Mouse (Mus musculus): Measurements from ENCODE around the gene Arhgap17. TPM values are rescaled to one million over a fixed set of nuclear protein-coding genes. Genes with fewer than 3 reads are reported as not detected.

Arhgap17 gene
- total and polyA plus RNA-seq, 3 experiments: 10.0 to 17.0 (median 14.6) TPM

DNA sequence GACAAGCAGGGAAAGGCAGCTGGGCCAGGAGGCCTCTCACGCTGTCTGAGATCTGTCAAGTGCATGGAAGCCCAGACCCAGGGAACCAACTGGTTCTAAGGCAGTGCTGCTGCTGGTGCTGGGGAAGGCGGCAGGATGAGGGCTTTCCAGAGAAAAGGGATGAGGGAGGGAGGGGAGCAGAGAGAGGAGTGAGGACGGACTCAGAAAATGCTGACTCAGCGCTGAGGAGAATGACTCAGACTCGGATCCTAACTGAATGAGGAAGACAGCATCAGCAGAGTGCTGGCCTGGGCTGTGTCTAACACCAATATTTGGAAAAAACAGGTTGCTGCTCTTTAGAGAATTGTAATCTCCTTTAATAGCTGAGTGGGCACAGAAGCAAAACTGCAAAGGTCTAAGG lies 57.9 kb downstream of the Arhgap17 start:
- Histone ChIP-seq H3K79me2 (replicated peaks; ENCODE audit: control insufficient read depth, insufficient read depth, low read length) (no peaks in the 10 kb centered on the region), H3K4me1 (ENCODE audit: control insufficient read depth, insufficient read depth, low read length) (no peaks in the 10 kb centered on the region), H3K36me3 (ENCODE audit: control insufficient read depth, insufficient read depth, low read length) (no peaks in the 10 kb centered on the region), H3K4me3 (no peak overlapping the region), H3K27me3 (ENCODE audit: control insufficient read depth, insufficient read depth, low read length) (no peaks in the 10 kb centered on the region), H3K9ac (ENCODE audit: low read depth, low read length) (no peak overlapping the region), H3K27ac (no peak overlapping the region)
- intact Hi-C loops (cut with DNase I): no loop called here
- TF ChIP-seq CTCF (IDR thresholded peaks at IDR 0.05): no peak
- no peak for TF ChIP-seq EP300 (IDR thresholded peaks at IDR 0.05; ENCODE audit: insufficient read depth, low read depth, low read length)
- no peak for TF ChIP-seq POLR2A (IDR thresholded peaks at IDR 0.05; ENCODE audit: insufficient read depth, low read depth, low read length)
- DNase-seq: no peak
- WGBS: 74% methylated on average over 5 of the region's 5 CpGs

DNA sequence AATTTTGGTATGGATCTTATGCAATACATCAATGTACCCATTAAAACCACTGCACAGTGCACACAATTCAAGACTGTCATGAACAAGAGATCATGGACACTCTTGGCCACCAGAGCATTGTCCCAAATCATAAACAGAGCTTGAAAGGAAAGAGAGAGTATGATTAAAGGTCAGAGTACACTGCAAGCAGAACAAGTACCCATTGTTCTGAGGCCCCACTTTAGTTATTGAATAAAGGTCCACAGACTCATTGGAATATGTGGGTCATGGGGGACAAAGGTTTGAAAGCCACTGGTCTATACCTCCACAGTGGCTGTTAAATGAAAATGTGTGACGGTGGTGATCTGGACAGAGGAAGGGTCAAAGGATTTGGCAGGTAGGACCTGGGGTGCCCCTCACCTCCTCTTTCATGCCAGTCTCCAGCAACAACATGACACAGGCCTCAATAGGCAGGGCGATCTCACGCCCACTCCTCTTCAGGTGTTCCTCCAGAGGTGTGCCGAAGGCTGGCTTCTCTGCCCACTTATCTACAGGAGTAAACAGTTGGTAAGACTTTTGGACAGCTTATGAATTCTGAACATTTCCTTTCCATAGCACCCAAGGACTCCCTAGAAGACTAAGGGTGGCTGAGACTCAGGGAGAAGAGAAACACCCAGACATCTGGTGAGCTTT lies 61.7 kb downstream of the Arhgap17 start:
- H3K4me1 ChIP-seq (ENCODE audit: control insufficient read depth, insufficient read depth, low read length): no peaks in the 10 kb centered on the region
- WGBS: 97% methylated on average over 4 of the region's 4 CpGs
- no peaks in the 10 kb centered on the region for H3K79me2 ChIP-seq (replicated peaks; ENCODE audit: control insufficient read depth, insufficient read depth, low read length)
- no peak for TF ChIP-seq POLR2A (IDR thresholded peaks at IDR 0.05; ENCODE audit: insufficient read depth, low read depth, low read length)
- no peak for TF ChIP-seq EP300 (IDR thresholded peaks at IDR 0.05; ENCODE audit: insufficient read depth, low read depth, low read length)
- TF ChIP-seq CTCF (IDR thresholded peaks at IDR 0.05): no peak
- H3K27me3 ChIP-seq (ENCODE audit: control insufficient read depth, insufficient read depth, low read length): no peaks in the 10 kb centered on the region
- H3K36me3 ChIP-seq (ENCODE audit: control insufficient read depth, insufficient read depth, low read length): no peaks in the 10 kb centered on the region
- no peak overlapping the region for H3K27ac ChIP-seq
- H3K9ac ChIP-seq (ENCODE audit: low read depth, low read length): no peak overlapping the region
- no peak for DNase-seq
- no peak overlapping the region for H3K4me3 ChIP-seq
- intact Hi-C loops (cut with DNase I): no loop called here

DNA sequence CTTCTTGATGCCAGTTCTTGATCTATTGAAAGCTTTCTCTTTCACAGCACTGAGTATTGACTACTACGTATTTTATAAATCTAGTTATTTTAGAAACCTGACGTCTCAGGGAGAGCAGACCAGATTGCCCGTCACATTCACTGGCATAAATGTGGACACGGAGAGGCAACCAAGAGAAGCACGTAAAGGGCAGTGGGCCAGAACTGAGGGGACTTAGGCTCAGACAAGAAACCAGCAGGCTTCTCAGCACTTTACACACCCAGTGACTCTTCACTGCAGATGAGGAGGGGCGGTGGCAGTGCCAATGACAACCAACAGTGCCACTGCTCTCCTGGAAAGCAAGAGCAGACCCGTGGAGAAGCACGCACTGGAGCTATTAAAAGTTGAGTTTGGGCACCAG lies 62.5 kb downstream of the Arhgap17 start:
- Histone ChIP-seq H3K27ac (no peak overlapping the region), H3K27me3 (ENCODE audit: control insufficient read depth, insufficient read depth, low read length) (no peaks in the 10 kb centered on the region), H3K4me3 (no peak overlapping the region), H3K9ac (ENCODE audit: low read depth, low read length) (no peak overlapping the region), H3K36me3 (ENCODE audit: control insufficient read depth, insufficient read depth, low read length) (no peaks in the 10 kb centered on the region), H3K4me1 (ENCODE audit: control insufficient read depth, insufficient read depth, low read length) (no peaks in the 10 kb centered on the region), H3K79me2 (replicated peaks; ENCODE audit: control insufficient read depth, insufficient read depth, low read length) (no peaks in the 10 kb centered on the region)
- intact Hi-C loops (cut with DNase I): no loop called here
- DNase-seq: no peak
- TF ChIP-seq CTCF (IDR thresholded peaks at IDR 0.05) (no peak), EP300 (IDR thresholded peaks at IDR 0.05; ENCODE audit: insufficient read depth, low read depth, low read length) (no peak), POLR2A (IDR thresholded peaks at IDR 0.05; ENCODE audit: insufficient read depth, low read depth, low read length) (no peak)
- WGBS: 95% methylated on average over 8 of the region's 8 CpGs

DNA sequence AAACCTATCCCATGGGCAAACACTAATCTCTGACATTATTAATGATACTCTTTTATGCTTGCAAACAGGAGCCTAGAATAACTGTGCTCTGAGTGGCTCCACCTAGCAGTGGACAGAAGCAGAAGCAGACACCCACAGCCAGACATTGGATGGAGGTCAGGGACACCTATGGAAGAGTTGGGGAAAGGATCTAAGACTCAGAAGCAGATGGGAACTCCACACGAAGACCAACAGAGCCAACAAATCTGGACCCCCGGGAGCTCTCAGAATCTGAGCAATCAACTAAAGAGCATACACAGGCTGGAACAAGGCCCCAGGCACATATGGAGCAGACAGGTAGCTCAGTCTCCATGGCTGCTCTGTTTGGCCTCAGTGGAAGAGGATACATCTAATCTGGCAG lies 64.3 kb downstream of the Arhgap17 start:
- Histone ChIP-seq H3K27me3 (ENCODE audit: control insufficient read depth, insufficient read depth, low read length) (no peaks in the 10 kb centered on the region), H3K9ac (ENCODE audit: low read depth, low read length) (no peak overlapping the region), H3K79me2 (replicated peaks; ENCODE audit: control insufficient read depth, insufficient read depth, low read length) (no peaks in the 10 kb centered on the region), H3K4me3 (no peak overlapping the region), H3K36me3 (ENCODE audit: control insufficient read depth, insufficient read depth, low read length) (no peaks in the 10 kb centered on the region), H3K4me1 (ENCODE audit: control insufficient read depth, insufficient read depth, low read length) (no peaks in the 10 kb centered on the region), H3K27ac (no peak overlapping the region)
- WGBS: 88% methylated on average over 2 of the region's 2 CpGs
- DNase-seq: no peak
- intact Hi-C loops (cut with DNase I): no loop called here
- TF ChIP-seq EP300 (IDR thresholded peaks at IDR 0.05; ENCODE audit: insufficient read depth, low read depth, low read length) (no peak), POLR2A (IDR thresholded peaks at IDR 0.05; ENCODE audit: insufficient read depth, low read depth, low read length) (no peak), CTCF (IDR thresholded peaks at IDR 0.05) (no peak)

DNA sequence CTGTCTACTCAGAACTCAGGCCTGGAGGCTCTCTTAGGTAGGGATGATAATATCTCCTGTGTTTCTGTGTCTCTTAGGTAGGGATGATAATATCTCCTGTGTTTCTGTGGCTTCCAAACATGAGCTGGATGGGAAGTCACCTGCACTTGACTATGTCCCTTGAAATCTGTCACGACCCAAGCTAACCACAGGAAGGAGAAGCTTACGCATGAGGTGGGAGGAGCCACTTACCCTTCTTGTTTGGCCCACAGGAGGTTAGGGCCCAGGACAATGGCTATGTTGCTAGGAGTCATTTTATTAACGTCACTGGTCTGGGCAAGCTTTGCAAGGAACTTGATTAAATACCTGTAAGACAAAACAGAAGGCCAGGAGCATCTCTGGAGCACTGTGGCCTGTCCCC lies 69.5 kb downstream of the Arhgap17 start:
- Histone ChIP-seq H3K9ac (ENCODE audit: low read depth, low read length) (no peak overlapping the region), H3K4me1 (ENCODE audit: control insufficient read depth, insufficient read depth, low read length) (no peaks in the 10 kb centered on the region), H3K79me2 (replicated peaks; ENCODE audit: control insufficient read depth, insufficient read depth, low read length) (no peaks in the 10 kb centered on the region), H3K36me3 (ENCODE audit: control insufficient read depth, insufficient read depth, low read length) (no peaks in the 10 kb centered on the region), H3K27me3 (ENCODE audit: control insufficient read depth, insufficient read depth, low read length) (no peaks in the 10 kb centered on the region), H3K4me3 (no peak overlapping the region), H3K27ac (no peak overlapping the region)
- intact Hi-C loops (cut with DNase I): no loop called here
- TF ChIP-seq EP300 (IDR thresholded peaks at IDR 0.05; ENCODE audit: insufficient read depth, low read depth, low read length): no peak
- TF ChIP-seq POLR2A (IDR thresholded peaks at IDR 0.05; ENCODE audit: insufficient read depth, low read depth, low read length): no peak
- no peak for TF ChIP-seq CTCF (IDR thresholded peaks at IDR 0.05)
- WGBS: 67% methylated on average over 3 of the region's 3 CpGs
- no peak for DNase-seq

DNA sequence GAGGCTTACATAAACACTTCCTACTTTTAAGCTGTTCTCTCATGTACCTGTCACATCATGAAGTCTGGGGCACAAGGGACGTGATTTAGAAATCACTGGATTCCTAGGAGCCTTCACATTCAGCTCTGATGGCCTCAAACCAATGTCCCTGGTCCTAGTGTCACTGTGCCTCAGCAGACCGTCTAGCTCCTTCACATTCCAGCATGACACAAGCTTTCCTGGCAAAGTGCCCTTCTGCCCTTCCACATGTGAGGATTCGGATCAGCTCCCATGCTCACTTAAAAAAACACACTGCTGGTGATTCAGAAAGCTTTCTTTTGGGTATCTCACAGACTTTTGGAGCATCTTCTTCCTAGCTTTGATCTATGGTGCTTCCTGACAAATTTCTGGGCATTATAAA lies 71.5 kb downstream of the Arhgap17 start:
- H3K36me3 ChIP-seq (ENCODE audit: control insufficient read depth, insufficient read depth, low read length): no peaks in the 10 kb centered on the region

More for the DNA sequence above, 71.5 kb downstream of the Arhgap17 start:
- 27% methylated on average over 3 of the region's 3 CpGs for WGBS
- intact Hi-C loops (cut with DNase I): no loop called here
- H3K4me1 ChIP-seq (ENCODE audit: control insufficient read depth, insufficient read depth, low read length): no peaks in the 10 kb centered on the region
- no peaks in the 10 kb centered on the region for H3K79me2 ChIP-seq (replicated peaks; ENCODE audit: control insufficient read depth, insufficient read depth, low read length)
- no peak overlapping the region for H3K9ac ChIP-seq (ENCODE audit: low read depth, low read length)
- H3K27me3 ChIP-seq (ENCODE audit: control insufficient read depth, insufficient read depth, low read length): no peaks in the 10 kb centered on the region
- DNase-seq: peak; percentile 34 to 57
- no peak overlapping the region for H3K4me3 ChIP-seq
- TF ChIP-seq POLR2A (IDR thresholded peaks at IDR 0.05; ENCODE audit: insufficient read depth, low read depth, low read length) (no peak), CTCF (IDR thresholded peaks at IDR 0.05) (no peak), EP300 (IDR thresholded peaks at IDR 0.05; ENCODE audit: insufficient read depth, low read depth, low read length) (0 out of 2 replicates have a peak, but pooled peaks have one; percentile 59)
- H3K27ac ChIP-seq: no peak overlapping the region

Measured in heart, adult 2 months (tissue).